Mouse (Mus musculus): ENCODE measurements around the gene Klhl41. TPM values are rescaled to one million over a fixed set of nuclear protein-coding genes. Genes with fewer than 3 reads are reported as not detected.
"Not testable (repeated sequence)": the region's sequence is repeated elsewhere in the genome, so short reads cannot be mapped to it uniquely, and the experiment has no call there.

Gene Klhl41
- 0.51 and 0.52 TPM in 2 replicates for polyA plus RNA-seq (2014; fragmentation: Nextera tagmentation; extraction: Ambion mirVana)

DNA sequence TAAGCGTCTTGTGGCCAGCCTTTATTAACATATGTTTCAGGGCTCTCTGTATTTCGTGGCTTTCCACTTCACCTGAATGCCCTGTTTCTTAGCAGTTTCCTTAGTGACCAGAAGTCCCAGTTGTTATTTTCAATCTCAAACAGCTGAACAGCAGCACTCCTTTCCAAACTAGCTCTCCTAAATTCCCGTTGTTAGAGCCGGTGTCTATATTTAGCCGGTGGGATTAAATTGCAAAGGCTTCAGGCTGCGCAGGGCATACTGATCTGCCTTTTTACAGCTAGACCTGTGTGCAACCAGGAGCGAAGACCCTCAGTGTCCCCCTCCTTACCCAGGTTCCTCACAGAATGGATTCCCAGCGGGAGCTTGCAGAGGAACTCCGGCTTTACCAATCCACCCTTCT lies at the start of gene Klhl41:
Gene Klhl41 (plus strand): TSS at position 268 of the 400 bp plus-strand sequence.
- no peaks in the 10 kb centered on the region for H3K4me1 ChIP-seq (ENCODE audit: control insufficient read depth, insufficient read depth, low read length)
- H3K27ac ChIP-seq (ENCODE audit: low read length) = no peak within 1 kb of the TSS
- H3K4me2 ChIP-seq (replicated peaks; ENCODE audit: low read depth, low read length) = no peak within 1 kb of the TSS
- no peaks in the 10 kb centered on the region for H3K9me3 ChIP-seq (ENCODE audit: control insufficient read depth, low read depth, low read length)
- H3K9ac ChIP-seq (replicated peaks; ENCODE audit: low read depth, low read length) = no peak within 1 kb of the TSS
- WGBS = 85% methylated on average over 9 of the region's 9 CpGs
- no peak within 1 kb of the TSS for H3K4me3 ChIP-seq (ENCODE audit: low read depth, low read length)
- H3K27me3 ChIP-seq (ENCODE audit: control insufficient read depth, insufficient read depth, low read length) = no peaks in the 10 kb centered on the region
- H3K36me3 ChIP-seq (ENCODE audit: control insufficient read depth, insufficient read depth, low read length) = no peaks in the 10 kb centered on the region
- no peak for ATAC-seq (ENCODE audit: insufficient number of reproducible peaks, insufficient read depth, low FRiP score, low read depth)

DNA sequence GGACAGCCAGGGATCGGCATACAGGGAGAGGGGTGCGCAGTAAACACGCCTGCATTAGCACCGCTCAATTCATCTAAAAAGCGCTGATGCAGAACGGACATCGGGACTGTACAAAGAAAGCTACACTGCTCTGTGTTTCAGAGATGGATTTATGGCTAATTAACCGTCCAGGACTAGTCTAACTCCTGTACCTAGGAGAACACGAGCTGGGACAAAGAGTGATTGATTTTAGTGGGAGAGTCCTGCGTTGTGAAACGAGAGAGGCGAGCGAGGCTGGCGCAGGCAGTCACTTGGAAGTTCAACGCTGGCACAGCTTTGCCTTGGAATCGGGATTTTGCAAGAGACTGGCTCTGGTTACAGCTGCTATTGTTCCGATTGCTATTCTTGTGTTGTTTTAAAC lies 40.7 kb upstream of the Klhl41 start:
- Histone ChIP-seq H3K4me1 (ENCODE audit: control insufficient read depth, insufficient read depth, low read length) (no peaks in the 10 kb centered on the region), H3K4me3 (ENCODE audit: low read depth, low read length) (no peak overlapping the region), H3K27ac (ENCODE audit: low read length) (no peak overlapping the region), H3K9me3 (ENCODE audit: control insufficient read depth, low read depth, low read length) (no peaks in the 10 kb centered on the region), H3K4me2 (replicated peaks; ENCODE audit: low read depth, low read length) (no peak overlapping the region), H3K27me3 (ENCODE audit: control insufficient read depth, insufficient read depth, low read length) (no peaks in the 10 kb centered on the region), H3K36me3 (ENCODE audit: control insufficient read depth, insufficient read depth, low read length) (no peaks in the 10 kb centered on the region), H3K9ac (replicated peaks; ENCODE audit: low read depth, low read length) (no peak overlapping the region)
- no peak for ATAC-seq (ENCODE audit: insufficient number of reproducible peaks, insufficient read depth, low FRiP score, low read depth)
- 56% methylated on average over 17 of the region's 17 CpGs for WGBS

DNA sequence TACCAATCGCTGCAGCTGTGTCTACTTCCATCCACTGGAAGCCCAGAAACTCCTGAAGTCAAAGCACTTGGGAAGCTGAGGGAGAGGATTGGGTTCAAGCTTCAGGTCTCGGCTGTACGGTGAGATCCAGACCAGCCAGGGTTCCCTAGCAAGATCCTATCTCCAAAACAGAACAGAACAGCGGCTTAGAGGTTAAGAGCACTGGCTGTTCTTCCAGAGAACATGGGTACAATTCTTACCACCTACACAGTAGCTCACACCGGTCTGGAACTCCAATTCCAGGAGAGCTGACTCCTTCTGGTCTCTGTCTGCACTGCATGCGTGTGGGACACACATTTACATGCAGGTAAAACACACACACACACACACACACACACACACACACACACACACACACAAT lies 40.0 kb upstream of the Klhl41 start:
- H3K9me3 ChIP-seq (ENCODE audit: control insufficient read depth, low read depth, low read length) = no peaks in the 10 kb centered on the region
- no peak overlapping the region for H3K9ac ChIP-seq (replicated peaks; ENCODE audit: low read depth, low read length)
- no peaks in the 10 kb centered on the region for H3K27me3 ChIP-seq (ENCODE audit: control insufficient read depth, insufficient read depth, low read length)
- no peaks in the 10 kb centered on the region for H3K36me3 ChIP-seq (ENCODE audit: control insufficient read depth, insufficient read depth, low read length)
- H3K4me3 ChIP-seq (ENCODE audit: low read depth, low read length) = no peak overlapping the region
- no peak overlapping the region for H3K27ac ChIP-seq (ENCODE audit: low read length)
- H3K4me1 ChIP-seq (ENCODE audit: control insufficient read depth, insufficient read depth, low read length) = no peaks in the 10 kb centered on the region
- ATAC-seq (ENCODE audit: insufficient number of reproducible peaks, insufficient read depth, low FRiP score, low read depth) = no peak
- H3K4me2 ChIP-seq (replicated peaks; ENCODE audit: low read depth, low read length) = no peak overlapping the region
- WGBS = 85% methylated on average over 6 of the region's 6 CpGs

DNA sequence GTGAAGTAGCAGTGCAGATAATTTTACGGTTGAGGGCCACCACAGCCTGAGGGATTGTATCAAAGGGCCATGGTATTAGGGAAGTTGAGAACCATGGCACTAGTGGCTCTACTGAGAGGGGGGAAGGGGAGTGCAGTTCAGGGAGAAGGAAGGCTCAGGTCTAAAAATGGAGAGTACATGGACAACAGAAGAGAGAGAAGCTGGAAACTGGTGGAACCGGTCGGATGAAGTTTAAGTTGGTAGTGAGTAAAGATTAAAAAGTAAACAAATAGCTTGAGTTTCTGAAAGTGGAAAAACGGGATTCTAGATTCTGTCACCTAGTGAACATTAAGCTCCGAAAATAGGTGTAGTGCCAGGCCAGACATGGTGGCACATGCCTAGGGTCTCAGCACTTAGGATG lies 39.1 kb upstream of the Klhl41 start:
- Histone ChIP-seq H3K4me1 (ENCODE audit: control insufficient read depth, insufficient read depth, low read length) (no peaks in the 10 kb centered on the region), H3K4me3 (ENCODE audit: low read depth, low read length) (no peak overlapping the region), H3K4me2 (replicated peaks; ENCODE audit: low read depth, low read length) (no peak overlapping the region), H3K27me3 (ENCODE audit: control insufficient read depth, insufficient read depth, low read length) (no peaks in the 10 kb centered on the region), H3K27ac (ENCODE audit: low read length) (peak overlapping the region; percentile 18; the same call in 1 of the 2 replicates), H3K9ac (replicated peaks; ENCODE audit: low read depth, low read length) (no peak overlapping the region), H3K9me3 (ENCODE audit: control insufficient read depth, low read depth, low read length) (no peaks in the 10 kb centered on the region), H3K36me3 (ENCODE audit: control insufficient read depth, insufficient read depth, low read length) (no peaks in the 10 kb centered on the region)
- WGBS = 73% methylated on average over 5 of the region's 5 CpGs
- ATAC-seq (ENCODE audit: insufficient number of reproducible peaks, insufficient read depth, low FRiP score, low read depth) = peak; percentile 72

DNA sequence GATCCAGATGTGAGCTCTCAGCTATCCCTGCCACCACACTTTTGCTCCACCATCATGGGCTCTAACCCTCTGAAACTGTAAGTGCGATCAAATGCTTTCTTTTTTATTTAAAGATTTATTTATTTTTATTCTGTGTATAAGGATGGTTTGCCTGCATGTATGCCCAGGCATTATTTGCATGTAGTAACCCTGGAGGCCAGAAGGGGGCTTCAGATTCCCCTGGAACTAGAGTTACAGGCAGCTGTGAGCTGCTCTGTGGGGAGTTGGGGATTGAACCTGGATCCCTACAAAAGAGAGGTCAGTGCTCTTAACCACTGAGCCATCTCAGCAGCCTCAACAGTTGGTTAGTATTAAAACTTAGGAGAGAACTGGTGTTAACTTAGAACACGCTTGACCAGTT lies 38.5 kb upstream of the Klhl41 start:
- H3K4me3 ChIP-seq (ENCODE audit: low read depth, low read length) = no peak overlapping the region
- 93% methylated on average over 2 of the region's 2 CpGs for WGBS
- no peak overlapping the region; the same call in 1 of the 2 replicates for H3K27ac ChIP-seq (ENCODE audit: low read length)
- H3K9ac ChIP-seq (replicated peaks; ENCODE audit: low read depth, low read length) = no peak overlapping the region
- no peaks in the 10 kb centered on the region for H3K36me3 ChIP-seq (ENCODE audit: control insufficient read depth, insufficient read depth, low read length)
- H3K4me2 ChIP-seq (replicated peaks; ENCODE audit: low read depth, low read length) = no peak overlapping the region
- H3K4me1 ChIP-seq (ENCODE audit: control insufficient read depth, insufficient read depth, low read length) = no peaks in the 10 kb centered on the region
- no peak for ATAC-seq (ENCODE audit: insufficient number of reproducible peaks, insufficient read depth, low FRiP score, low read depth)
- no peaks in the 10 kb centered on the region; the same call in 1 of the 2 replicates for H3K9me3 ChIP-seq (ENCODE audit: control insufficient read depth, low read depth, low read length)
- no peaks in the 10 kb centered on the region for H3K27me3 ChIP-seq (ENCODE audit: control insufficient read depth, insufficient read depth, low read length)

DNA sequence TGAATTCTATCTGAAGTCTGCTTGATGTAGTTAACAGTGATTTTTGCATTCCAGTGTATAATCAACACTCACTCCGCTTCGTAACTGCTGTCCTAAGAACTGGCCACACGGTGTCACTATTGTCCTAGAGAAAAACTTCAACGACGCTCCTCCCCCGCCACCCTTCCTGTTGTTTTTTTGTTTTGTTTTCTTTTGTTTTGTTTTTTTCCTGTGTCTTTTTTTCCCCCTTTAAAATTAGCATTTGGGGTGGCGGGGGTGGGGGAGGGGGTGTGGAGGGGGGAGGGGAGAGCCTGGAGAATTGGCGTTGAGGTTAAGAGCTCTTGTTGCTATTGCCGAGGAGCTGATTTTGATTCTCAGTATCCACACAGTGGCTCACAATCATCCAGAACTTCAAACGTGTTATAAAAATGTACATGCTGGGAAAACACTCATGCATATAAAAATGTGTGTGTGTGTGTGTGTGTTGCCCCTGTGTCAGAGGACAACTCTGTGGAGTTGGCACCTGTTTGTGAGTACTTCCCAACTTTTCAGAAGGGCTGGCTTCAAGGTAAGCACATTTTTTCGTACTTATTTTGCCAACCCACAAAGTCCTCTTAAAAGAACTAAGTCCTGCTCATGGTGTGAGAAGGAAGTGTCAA lies 34.7 kb upstream of the Klhl41 start:
- Histone ChIP-seq H3K9ac (replicated peaks; ENCODE audit: low read depth, low read length) (no peak overlapping the region), H3K4me1 (ENCODE audit: control insufficient read depth, insufficient read depth, low read length) (no peaks in the 10 kb centered on the region), H3K27ac (ENCODE audit: low read length) (no peak overlapping the region), H3K4me3 (ENCODE audit: low read depth, low read length) (peak overlapping the region; percentile 21), H3K27me3 (ENCODE audit: control insufficient read depth, insufficient read depth, low read length) (no peaks in the 10 kb centered on the region), H3K36me3 (ENCODE audit: control insufficient read depth, insufficient read depth, low read length) (no peaks in the 10 kb centered on the region), H3K9me3 (ENCODE audit: control insufficient read depth, low read depth, low read length) (no peaks in the 10 kb centered on the region; the same call in 1 of the 2 replicates), H3K4me2 (replicated peaks; ENCODE audit: low read depth, low read length) (peak overlapping the region; percentile 25)
- ATAC-seq (ENCODE audit: insufficient number of reproducible peaks, insufficient read depth, low FRiP score, low read depth) = no peak
- 12% methylated on average over 11 of the region's 11 CpGs for WGBS

DNA sequence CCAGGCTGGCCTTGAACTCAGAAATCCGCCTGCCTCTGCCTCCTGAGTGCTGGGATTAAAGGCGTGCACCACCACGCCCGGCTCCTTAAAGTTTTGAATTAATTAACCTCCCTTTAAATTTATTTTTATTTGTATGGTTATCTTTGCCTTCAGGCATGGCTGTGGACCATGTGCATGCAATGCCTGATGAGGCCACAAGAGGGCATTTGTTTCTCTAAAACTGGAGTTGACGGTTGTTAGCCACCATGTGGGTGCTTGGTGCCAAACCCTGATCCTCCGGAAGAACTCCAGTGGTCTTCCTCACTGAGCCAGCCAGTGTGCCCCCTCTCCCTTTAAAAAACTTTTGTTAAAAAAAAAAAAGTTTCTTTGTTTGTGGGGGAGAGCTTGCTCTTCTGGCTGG lies 34.1 kb upstream of the Klhl41 start:
- ATAC-seq (ENCODE audit: insufficient number of reproducible peaks, insufficient read depth, low FRiP score, low read depth) = no peak
- WGBS = 75% methylated on average over 6 of the region's 6 CpGs
- Histone ChIP-seq H3K9me3 (ENCODE audit: control insufficient read depth, low read depth, low read length) (no peaks in the 10 kb centered on the region; the same call in 1 of the 2 replicates), H3K36me3 (ENCODE audit: control insufficient read depth, insufficient read depth, low read length) (no peaks in the 10 kb centered on the region), H3K27me3 (ENCODE audit: control insufficient read depth, insufficient read depth, low read length) (no peaks in the 10 kb centered on the region), H3K9ac (replicated peaks; ENCODE audit: low read depth, low read length) (no peak overlapping the region), H3K4me2 (replicated peaks; ENCODE audit: low read depth, low read length) (no peak overlapping the region), H3K27ac (ENCODE audit: low read length) (no peak overlapping the region), H3K4me3 (ENCODE audit: low read depth, low read length) (no peak overlapping the region), H3K4me1 (ENCODE audit: control insufficient read depth, insufficient read depth, low read length) (no peaks in the 10 kb centered on the region)

DNA sequence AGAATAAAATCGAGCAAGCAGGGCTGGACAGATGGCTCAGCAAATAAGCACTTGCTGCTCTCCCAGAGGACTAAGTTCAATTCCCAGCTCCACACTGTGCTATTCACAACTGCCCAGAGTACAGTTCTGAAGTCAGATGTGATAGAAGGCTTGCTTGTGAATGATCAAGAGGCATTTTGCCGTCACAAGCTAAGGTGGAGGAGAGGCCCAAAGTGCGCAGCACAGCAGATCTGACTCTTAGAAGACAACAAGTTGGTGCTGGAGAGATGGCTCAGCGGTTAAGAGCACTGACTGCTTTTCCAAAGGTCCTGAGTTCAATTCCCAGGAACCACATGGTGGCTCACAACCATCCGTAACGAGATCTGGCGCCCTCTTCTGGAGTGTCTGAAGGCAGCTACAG lies 31.9 kb upstream of the Klhl41 start:
- 71% methylated on average over 7 of the region's 7 CpGs for WGBS
- H3K9ac ChIP-seq (replicated peaks; ENCODE audit: low read depth, low read length); H3K36me3 ChIP-seq (ENCODE audit: control insufficient read depth, insufficient read depth, low read length); ATAC-seq (ENCODE audit: insufficient number of reproducible peaks, insufficient read depth, low FRiP score, low read depth); H3K4me2 ChIP-seq (replicated peaks; ENCODE audit: low read depth, low read length); H3K9me3 ChIP-seq (ENCODE audit: control insufficient read depth, low read depth, low read length); H3K27me3 ChIP-seq (ENCODE audit: control insufficient read depth, insufficient read depth, low read length); H3K27ac ChIP-seq (ENCODE audit: low read length); H3K4me3 ChIP-seq (ENCODE audit: low read depth, low read length); H3K4me1 ChIP-seq (ENCODE audit: control insufficient read depth, insufficient read depth, low read length): not testable (repeated sequence)

DNA sequence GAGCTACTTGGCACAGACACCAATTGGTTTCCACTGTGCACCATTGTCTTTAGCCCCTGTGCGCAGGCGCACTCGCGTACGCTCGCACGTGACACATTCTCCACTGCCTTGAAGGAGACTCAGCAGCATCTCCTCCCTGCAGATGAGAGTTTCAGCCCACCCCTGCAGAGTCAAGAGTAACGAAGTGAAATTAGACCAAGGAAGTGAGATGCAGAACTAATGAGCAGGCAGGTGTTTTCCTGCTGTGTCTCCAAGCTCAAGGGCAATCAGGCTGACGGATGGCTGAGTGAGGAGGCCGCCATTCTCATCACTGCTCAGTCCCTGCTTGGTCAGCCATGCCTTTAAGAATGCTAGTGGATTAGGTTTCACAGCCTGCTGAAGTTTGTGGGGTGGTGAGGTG lies 29.8 kb upstream of the Klhl41 start:
- no peak for ATAC-seq (ENCODE audit: insufficient number of reproducible peaks, insufficient read depth, low FRiP score, low read depth)
- no peak overlapping the region for H3K27ac ChIP-seq (ENCODE audit: low read length)

More for the DNA sequence above, 29.8 kb upstream of the Klhl41 start:
- Histone ChIP-seq H3K36me3 (ENCODE audit: control insufficient read depth, insufficient read depth, low read length) (no peaks in the 10 kb centered on the region), H3K9ac (replicated peaks; ENCODE audit: low read depth, low read length) (no peak overlapping the region), H3K9me3 (ENCODE audit: control insufficient read depth, low read depth, low read length) (no peaks in the 10 kb centered on the region; the same call in 1 of the 2 replicates), H3K4me1 (ENCODE audit: control insufficient read depth, insufficient read depth, low read length) (no peaks in the 10 kb centered on the region), H3K27me3 (ENCODE audit: control insufficient read depth, insufficient read depth, low read length) (no peaks in the 10 kb centered on the region), H3K4me2 (replicated peaks; ENCODE audit: low read depth, low read length) (no peak overlapping the region), H3K4me3 (ENCODE audit: low read depth, low read length) (no peak overlapping the region)
- WGBS = 68% methylated on average over 10 of the region's 10 CpGs
